Mouse (Mus musculus): ENCODE data around the gene Gm17651. TPM values are rescaled to one million over a fixed set of nuclear protein-coding genes. Genes with fewer than 3 reads are reported as not detected.

The Gm17651 gene
- total and polyA plus RNA-seq, 2 experiments from 2014 or later, result not detected

- WGBS, result 67% methylated on average over 7 of the region's 7 CpGs
- ATAC-seq, result no peak
Measured at GRCm38 (mm10) chr3:97690590-97690989, 16.1 kb upstream of the Gm17651 start.

GRCm38 (mm10) chr3:97689289-97689688 is 14.8 kb upstream of the Gm17651 start:
- DNase-seq, result no peak
- no peak overlapping the region for H3K9ac ChIP-seq
- no peaks in the 10 kb centered on the region for H3K4me1 ChIP-seq (ENCODE audit: insufficient read depth)
- H3K36me3 ChIP-seq (ENCODE audit: insufficient read depth), result peaks cover 35% of the 10 kb centered on the region
- no peak overlapping the region for H3K27ac ChIP-seq (ENCODE audit: low read depth, low read length)
- WGBS, result 83% methylated on average over 2 of the region's 2 CpGs
- H3K4me3 ChIP-seq (ENCODE audit: low read depth, low read length), result no peak overlapping the region
- no peaks in the 10 kb centered on the region for H3K27me3 ChIP-seq (ENCODE audit: insufficient read depth, low read length)
- no peak overlapping the region for H3K4me2 ChIP-seq (ENCODE audit: low read depth)
- H3K9me3 ChIP-seq (ENCODE audit: low read length), result no peaks in the 10 kb centered on the region
- no peak for ATAC-seq
- TF ChIP-seq CTCF (IDR thresholded peaks at IDR 0.05; ENCODE audit: low read depth), result no peak

More at GRCm38 (mm10) chr3:97690590-97690989, 16.1 kb upstream of the Gm17651 start:
- H3K4me1 ChIP-seq (ENCODE audit: insufficient read depth), result no peaks in the 10 kb centered on the region
- no peak overlapping the region for H3K4me2 ChIP-seq (ENCODE audit: low read depth)
- H3K27me3 ChIP-seq (ENCODE audit: insufficient read depth, low read length), result no peaks in the 10 kb centered on the region
- H3K4me3 ChIP-seq (ENCODE audit: low read depth, low read length), result no peak overlapping the region
- no peaks in the 10 kb centered on the region for H3K9me3 ChIP-seq (ENCODE audit: low read length)
- H3K9ac ChIP-seq, result no peak overlapping the region
- no peak for TF ChIP-seq CTCF (IDR thresholded peaks at IDR 0.05; ENCODE audit: low read depth)
- no peak overlapping the region for H3K27ac ChIP-seq (ENCODE audit: low read depth, low read length)
- no peak for DNase-seq
- H3K36me3 ChIP-seq (ENCODE audit: insufficient read depth), result peaks cover 44% of the 10 kb centered on the region

GRCm38 (mm10) chr3:97686372-97687117 is 12.1 kb upstream of the Gm17651 start:
- no peaks in the 10 kb centered on the region for H3K27me3 ChIP-seq (ENCODE audit: insufficient read depth, low read length)
- no peak overlapping the region for H3K27ac ChIP-seq (ENCODE audit: low read depth, low read length)
- TF ChIP-seq CTCF (IDR thresholded peaks at IDR 0.05; ENCODE audit: low read depth), result no peak
- H3K9ac ChIP-seq, result no peak overlapping the region
- ATAC-seq, result no peak
- H3K4me2 ChIP-seq (ENCODE audit: low read depth), result no peak overlapping the region
- H3K4me1 ChIP-seq (ENCODE audit: insufficient read depth), result no peaks in the 10 kb centered on the region
- H3K4me3 ChIP-seq (ENCODE audit: low read depth, low read length), result no peak overlapping the region
- 84% methylated on average over 4 of the region's 4 CpGs for WGBS
- H3K9me3 ChIP-seq (ENCODE audit: low read length), result no peaks in the 10 kb centered on the region
- DNase-seq, result no peak
- H3K36me3 ChIP-seq (ENCODE audit: insufficient read depth), result peaks cover 14% of the 10 kb centered on the region; the same call in 1 of the 2 replicates

- H3K9me3 ChIP-seq (ENCODE audit: low read length), result no peaks in the 10 kb centered on the region
- no peak for TF ChIP-seq CTCF (IDR thresholded peaks at IDR 0.05; ENCODE audit: low read depth)
- no peak overlapping the region for H3K27ac ChIP-seq (ENCODE audit: low read depth, low read length)
- WGBS, result 8% methylated on average over 16 of the region's 16 CpGs
- ATAC-seq (peak; percentile 38), DNase-seq (peak; percentile 17)
- H3K9ac ChIP-seq, result no peak overlapping the region
- H3K27me3 ChIP-seq (ENCODE audit: insufficient read depth, low read length), result no peaks in the 10 kb centered on the region
- no peaks in the 10 kb centered on the region for H3K4me1 ChIP-seq (ENCODE audit: insufficient read depth)
- no peaks in the 10 kb centered on the region for H3K36me3 ChIP-seq (ENCODE audit: insufficient read depth)
- H3K4me2 ChIP-seq (ENCODE audit: low read depth), result no peak overlapping the region
- H3K4me3 ChIP-seq (ENCODE audit: low read depth, low read length), result no peak overlapping the region
Measured at GRCm38 (mm10) chr3:97683560-97684195, 9.2 kb upstream of the Gm17651 start.

GRCm38 (mm10) chr3:97682576-97682975 is 8.1 kb upstream of the Gm17651 start:
- Histone ChIP-seq H3K9me3 (ENCODE audit: low read length) (no peaks in the 10 kb centered on the region), H3K4me1 (ENCODE audit: insufficient read depth) (no peaks in the 10 kb centered on the region), H3K36me3 (ENCODE audit: insufficient read depth) (no peaks in the 10 kb centered on the region), H3K4me3 (ENCODE audit: low read depth, low read length) (no peak overlapping the region), H3K9ac (no peak overlapping the region), H3K27ac (ENCODE audit: low read depth, low read length) (no peak overlapping the region), H3K4me2 (ENCODE audit: low read depth) (no peak overlapping the region; the same call in 1 of the 2 replicates), H3K27me3 (ENCODE audit: insufficient read depth, low read length) (no peaks in the 10 kb centered on the region)
- DNase-seq (no peak), ATAC-seq (no peak)
- WGBS, result 29% methylated on average over 5 of the region's 5 CpGs
- TF ChIP-seq CTCF (IDR thresholded peaks at IDR 0.05; ENCODE audit: low read depth), result no peak

GRCm38 (mm10) chr3:97682159-97682502 is 7.6 kb upstream of the Gm17651 start:
- Histone ChIP-seq H3K27me3 (ENCODE audit: insufficient read depth, low read length) (no peaks in the 10 kb centered on the region), H3K9ac (no peak overlapping the region), H3K4me1 (ENCODE audit: insufficient read depth) (no peaks in the 10 kb centered on the region), H3K4me3 (ENCODE audit: low read depth, low read length) (peak overlapping the region; percentile 44), H3K27ac (ENCODE audit: low read depth, low read length) (no peak overlapping the region), H3K36me3 (ENCODE audit: insufficient read depth) (no peaks in the 10 kb centered on the region), H3K9me3 (ENCODE audit: low read length) (no peaks in the 10 kb centered on the region), H3K4me2 (ENCODE audit: low read depth) (peak overlapping the region; percentile 60)
- WGBS, result 5% methylated on average over 11 of the region's 11 CpGs
- no peak for TF ChIP-seq CTCF (IDR thresholded peaks at IDR 0.05; ENCODE audit: low read depth)
- DNase-seq (no peak), ATAC-seq (no peak)
